Mouse (Mus musculus) MEL (cell line): ENCODE measurements at regions not wholly inside any gene's neighbourhood (a gene's known extent, or its start where the extent isn't known, plus 50 kb on each side); places are given as distances from the start of the nearest gene placed in this dataset.

Experiments
- DNase-seq: peaks from one replicate; pipeline ENCODE4 v3.0.0; 2011; ENCODE audit warnings: low read depth, low spot score
- H3K27ac ChIP-seq: 2 replicates; pipeline ENCODE4 v1.5.1; 2012; ENCODE audit warnings: low read depth, mild to moderate bottlenecking, control low read depth, low read length, moderate library complexity; ENCODE audit not compliant: control insufficient read depth
- H3K27me3 ChIP-seq, 2 experiments: fragments of 150-350 bp in 1 of 2; sonication (generic) in 1 of 2; 2 replicates each; pipeline ENCODE4 v1.6.1; 2012; ENCODE audit warnings: low read length in 2 of 2, mild to moderate bottlenecking in 2 of 2, improper control_type of control experiment in 1 of 2, moderate library complexity in 1 of 2; ENCODE audit not compliant: insufficient read depth in 2 of 2, control insufficient read depth in 1 of 2
- H3K36me3 ChIP-seq, 2 experiments: 2 replicates each; pipeline ENCODE4 v1.6.1; 2012 to 2014; ENCODE audit warnings: low read length in 2 of 2, improper control_type of control experiment in 1 of 2, inconsistent platforms in 1 of 2, mild to moderate bottlenecking in 1 of 2; ENCODE audit not compliant: insufficient read depth in 2 of 2, control insufficient read depth in 1 of 2
- H3K4me1 ChIP-seq, 2 experiments: fragments of 150-350 bp in 1 of 2; sonication (generic) in 1 of 2; 2 replicates each; pipeline ENCODE4 v1.6.1; 2012; ENCODE audit warnings: low read length in 2 of 2, improper control_type of control experiment in 1 of 2, mild to moderate bottlenecking in 1 of 2; ENCODE audit not compliant: insufficient read depth in 2 of 2, control insufficient read depth in 1 of 2
- H3K4me3 ChIP-seq, 2 experiments: fragments of 150-350 bp in 1 of 2; sonication (generic) in 1 of 2; 2 replicates each; pipeline ENCODE4 v1.5.1; 2012; ENCODE audit warnings: low read depth in 2 of 2, low read length in 2 of 2, mild to moderate bottlenecking in 2 of 2, moderate library complexity in 2 of 2, control low read depth in 1 of 2, improper control_type of control experiment in 1 of 2; ENCODE audit not compliant: control insufficient read depth in 1 of 2, insufficient read depth in 1 of 2
- H3K79me2 ChIP-seq: 2 replicates; pipeline ENCODE4 v1.6.1; 2012; ENCODE audit warnings: mild to moderate bottlenecking, low read length, moderate library complexity; ENCODE audit not compliant: control insufficient read depth, poor library complexity, insufficient read depth
- H3K9ac ChIP-seq: 2 replicates; pipeline ENCODE4 v1.6.1; 2012; ENCODE audit warnings: low read depth, mild to moderate bottlenecking, control low read depth, low read length, moderate library complexity; ENCODE audit not compliant: control insufficient read depth, poor library complexity, severe bottlenecking
- H3K9me3 ChIP-seq: fragments of 150-350 bp; sonication (generic); replicated peaks from 2 replicates; pipeline ENCODE4 v1.6.1; 2012; ENCODE audit warnings: mild to moderate bottlenecking, low read length, improper control_type of control experiment, moderate library complexity; ENCODE audit not compliant: insufficient read depth
- CHD1 ChIP-seq: IDR thresholded peaks from 2 replicates; pipeline ENCODE4 v1.6.1; 2012; ENCODE audit warnings: low read depth, mild to moderate bottlenecking, inconsistent platforms, low read length, improper control_type of control experiment
- CHD2 ChIP-seq: IDR thresholded peaks from 2 replicates; pipeline ENCODE4 v1.6.1; 2011; ENCODE audit warnings: low read length, improper control_type of control experiment
- CTCF ChIP-seq, 3 experiments: IDR thresholded peaks in 2 of 3; conservative IDR thresholded peaks in 1 of 3; 2 replicates each; pipeline ENCODE4 v1.5.1; 2011 to 2012; ENCODE audit warnings: low read length in 3 of 3, low read depth in 2 of 3, mild to moderate bottlenecking in 2 of 3, improper control_type of control experiment in 1 of 3, inconsistent platforms in 1 of 3, mixed read lengths in 1 of 3, moderate library complexity in 1 of 3; ENCODE audit not compliant: control insufficient read depth in 1 of 3, insufficient read depth in 1 of 3, poor library complexity in 1 of 3, severe bottlenecking in 1 of 3
- ELF1 ChIP-seq: IDR thresholded peaks from 2 replicates; pipeline ENCODE4 v1.6.1; 2014; ENCODE audit warnings: low read depth, mild to moderate bottlenecking, inconsistent platforms, low read length, improper control_type of control experiment, moderate library complexity
- ETS1 ChIP-seq: IDR thresholded peaks from 2 replicates; pipeline ENCODE4 v1.6.1; 2012; ENCODE audit warnings: low read depth, mild to moderate bottlenecking, inconsistent platforms, low read length, improper control_type of control experiment, moderate library complexity
- JUND ChIP-seq: IDR thresholded peaks from 2 replicates; pipeline ENCODE4 v1.6.1; 2011; ENCODE audit warnings: low read depth, mild to moderate bottlenecking, improper control_type of control experiment, low read length
- KAT2A ChIP-seq: conservative IDR thresholded peaks from 2 replicates; pipeline ENCODE4 v1.6.1; 2012; ENCODE audit warnings: low read depth, low read length, improper control_type of control experiment, inconsistent platforms
- MAZ ChIP-seq: IDR thresholded peaks from 2 replicates; pipeline ENCODE4 v1.6.1; 2012; ENCODE audit warnings: low read depth, mild to moderate bottlenecking, inconsistent platforms, low read length, improper control_type of control experiment
- MYC ChIP-seq: IDR thresholded peaks from 2 replicates; pipeline ENCODE4 v1.6.1; 2011; ENCODE audit warnings: low read depth, mild to moderate bottlenecking, low read length, improper control_type of control experiment, moderate library complexity
- NRF1 ChIP-seq: IDR thresholded peaks from 2 replicates; pipeline ENCODE4 v1.6.1; 2014; ENCODE audit warnings: low read depth, mild to moderate bottlenecking, inconsistent platforms, low read length, improper control_type of control experiment, moderate library complexity; ENCODE audit not compliant: poor library complexity, insufficient read depth, severe bottlenecking
- POLR2A ChIP-seq, 2 experiments: IDR thresholded peaks; 2 replicates each; pipeline ENCODE4 v1.6.1; 2011 to 2012; ENCODE audit warnings: low read length in 2 of 2, mild to moderate bottlenecking in 2 of 2, control low read depth in 1 of 2, improper control_type of control experiment in 1 of 2, low read depth in 1 of 2, moderate library complexity in 1 of 2; ENCODE audit not compliant: control insufficient read depth in 1 of 2, insufficient read depth in 1 of 2, poor library complexity in 1 of 2
- RAD21 ChIP-seq: IDR thresholded peaks from 2 replicates; pipeline ENCODE4 v1.6.1; 2011; ENCODE audit warnings: mild to moderate bottlenecking, low read depth, low read length, improper control_type of control experiment
- SMC3 ChIP-seq: IDR thresholded peaks from 2 replicates; pipeline ENCODE4 v1.6.1; 2011; ENCODE audit warnings: low read depth, low read length, improper control_type of control experiment
- TBP ChIP-seq: IDR thresholded peaks from 2 replicates; pipeline ENCODE4 v1.8.0; 2011; ENCODE audit warnings: low read depth, low read length, improper control_type of control experiment
- TCF12 ChIP-seq: IDR thresholded peaks from 2 replicates; pipeline ENCODE4 v1.6.1; 2014; ENCODE audit warnings: low read depth, mild to moderate bottlenecking, inconsistent platforms, low read length, improper control_type of control experiment, moderate library complexity
- UBTF ChIP-seq: IDR thresholded peaks from 2 replicates; pipeline ENCODE4 v1.6.1; 2012; ENCODE audit warnings: low read depth, mild to moderate bottlenecking, inconsistent platforms, low read length, improper control_type of control experiment, moderate library complexity, borderline replicate concordance; ENCODE audit not compliant: insufficient read depth
- ZMIZ1 ChIP-seq: IDR thresholded peaks from 2 replicates; pipeline ENCODE4 v1.6.1; 2012; ENCODE audit warnings: low read depth, mild to moderate bottlenecking, inconsistent platforms, low read length, improper control_type of control experiment, moderate library complexity
- ZNF384 ChIP-seq: IDR thresholded peaks from 2 replicates; pipeline ENCODE4 v1.6.1; 2012; ENCODE audit warnings: low read depth, mild to moderate bottlenecking, inconsistent platforms, low read length, improper control_type of control experiment

GRCm38 (mm10) chr7:63991085-63992010, 52.6 kb upstream of the Klf13 start (continued):
- no peak for TF ChIP-seq KAT2A
- TF ChIP-seq ELF1, result no peak
- no peak for TF ChIP-seq CHD1
- no peak for TF ChIP-seq TBP
- peak; percentile 75 for TF ChIP-seq TCF12
- TF ChIP-seq POLR2A (IDR thresholded peaks at IDR 0.05; ENCODE audit: control insufficient read depth in 1 of 2, insufficient read depth in 1 of 2, low read depth in 1 of 2, low read length in 2 of 2, poor library complexity in 1 of 2), result no peak
- no peak for TF ChIP-seq CTCF (IDR thresholded peaks at IDR 0.05 in 2 of 3, conservative IDR thresholded peaks at IDR 0.05 in 1 of 3; ENCODE audit: control insufficient read depth in 1 of 3, insufficient read depth in 1 of 3, low read depth in 2 of 3, low read length in 3 of 3, poor library complexity in 1 of 3, severe bottlenecking in 1 of 3)
- no peak for TF ChIP-seq UBTF
- TF ChIP-seq RAD21, result no peak
- TF ChIP-seq ETS1, result peak; percentile 48; the same call in 1 of the 2 replicates

GRCm38 (mm10) chr7:63990312-63991028, 51.8 kb upstream of the Klf13 start:
- Histone ChIP-seq H3K9me3 (no peaks in the 10 kb centered on the region), H3K4me1 (peaks cover 19 to 41% of the 10 kb centered on the region in 2 experiments), H3K27ac (no peak overlapping the region), H3K9ac (no peak overlapping the region), H3K4me3 (no peak overlapping the region), H3K79me2 (no peaks in the 10 kb centered on the region), H3K36me3 (peaks cover 0 to 16% of the 10 kb centered on the region in 2 experiments; a peak in 2 of 4 replicates), H3K27me3 (no peaks in the 10 kb centered on the region)
- TF ChIP-seq MAZ (no peak), NRF1 (no peak), ZNF384 (no peak), SMC3 (no peak), MYC (no peak), CHD2 (no peak), ZMIZ1 (no peak), JUND (no peak), ELF1 (no peak)
- no peak for DNase-seq
